Mouse (Mus musculus) liver, adult 2 months (tissue): ENCODE results near the gene Kmt2b.

Source experiments
- CTCF ChIP-seq: fragments of 200-500 bp; IDR thresholded peaks from 2 replicates; pipeline ENCODE4 v1.5.1; 2011; ENCODE audit warnings: low read depth, low read length, control low read depth
- POLR2A ChIP-seq: fragments of 200-500 bp; IDR thresholded peaks from 2 replicates; pipeline ENCODE4 v1.6.1; 2011; ENCODE audit warnings: low read length, control low read depth; ENCODE audit not compliant: insufficient read depth; ENCODE audit errors: extremely low read depth

DNA sequence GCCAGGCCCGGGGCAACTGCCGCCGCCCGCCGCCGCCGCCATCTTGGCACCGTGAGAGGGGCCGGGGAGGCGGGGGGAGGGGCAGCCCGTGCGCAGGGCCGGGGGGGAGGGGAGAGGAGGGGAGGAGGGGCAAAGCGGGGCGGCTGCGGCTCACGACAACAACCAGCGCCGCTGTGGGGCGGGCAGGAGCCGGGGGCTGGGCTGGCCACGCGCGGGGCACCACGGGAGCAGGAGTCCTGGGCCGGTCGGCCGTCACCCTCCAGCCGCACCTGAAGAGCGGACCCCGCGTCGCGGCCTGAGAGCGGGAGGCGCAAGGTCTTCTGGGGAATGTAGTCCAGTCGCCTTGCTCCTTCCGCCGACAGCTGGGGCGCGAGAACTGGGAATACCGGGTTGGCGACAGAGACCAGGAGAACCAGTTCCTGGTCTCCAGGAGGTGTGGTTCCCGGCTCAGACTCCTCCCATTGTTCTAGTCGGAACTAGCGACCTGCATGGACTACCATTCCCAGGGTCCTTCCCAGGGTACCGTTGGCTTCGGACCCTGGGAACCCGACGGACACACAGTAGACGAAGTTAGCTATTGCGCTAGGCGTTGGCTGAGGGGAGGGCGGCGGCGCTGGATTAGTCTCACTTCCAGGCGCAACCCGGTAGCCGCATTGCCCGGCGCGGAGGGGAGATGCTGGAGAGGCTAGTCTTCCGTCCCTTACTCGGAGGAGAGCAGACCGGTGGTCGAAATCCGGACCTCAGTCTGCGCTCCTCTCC, at the start of gene Kmt2b:
- TF ChIP-seq CTCF = no peak
- peak; percentile 79 for TF ChIP-seq POLR2A
